Mouse (Mus musculus) left cerebral cortex, adult 8-10 months (tissue): ENCODE data around the gene Slc6a8. TPM values are rescaled to one million over a fixed set of nuclear protein-coding genes. Genes with fewer than 3 reads are reported as not detected.

ENCODE experiments used
- DNase-seq, 2 experiments: peaks; one replicate each; pipeline ENCODE4 v3.0.0; 2022; ENCODE audit warnings: low spot score in 2 of 2
- total RNA-seq, 4 experiments: library from RNA; stranded (reverse); gene quantifications; 2 replicates each; pipeline ENCODE4 v1.2.4; 2022

Gene Slc6a8
- 100 to 1,000 TPM; 103 to 124 (median 111) TPM for total RNA-seq

DNA sequence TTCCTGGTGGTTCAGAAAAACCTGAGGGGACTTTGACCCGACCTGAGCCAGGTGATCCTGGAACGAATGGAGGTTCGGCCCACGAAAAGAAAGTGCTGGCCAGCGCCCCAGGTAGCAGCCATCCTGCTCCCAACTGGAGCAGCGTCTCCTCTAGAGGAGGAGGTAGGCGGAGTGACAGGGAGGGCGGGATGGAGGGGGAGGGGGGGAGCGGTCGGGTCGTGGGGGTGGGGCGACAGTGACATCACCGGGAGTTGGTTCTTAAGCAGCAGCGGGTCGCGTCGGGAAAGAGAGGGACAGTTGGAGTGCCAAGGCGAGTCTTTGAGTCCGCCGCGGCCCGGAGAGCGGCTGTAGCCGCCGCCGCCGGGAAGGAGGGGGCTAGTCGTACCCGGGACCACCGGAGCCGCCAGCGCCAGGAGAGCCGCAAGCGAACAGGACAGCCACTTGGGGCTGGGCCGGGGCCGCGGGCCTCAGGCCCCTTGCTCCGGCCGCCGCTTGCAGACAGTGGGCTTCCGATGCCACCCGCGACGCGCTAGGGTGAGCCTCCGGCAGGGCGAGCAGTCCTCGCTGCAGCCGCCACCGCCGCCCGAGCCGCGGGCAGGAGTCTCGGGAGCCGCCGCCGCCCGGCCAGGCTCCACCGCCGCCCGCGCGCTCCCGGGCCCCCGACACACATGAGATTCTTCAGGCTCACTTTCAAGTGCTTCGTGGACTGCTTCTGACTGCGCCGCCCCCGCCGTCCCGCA is at the start of gene Slc6a8:
Gene Slc6a8, plus strand, starts transcription at position 272 of the 740 bp plus-strand sequence.
- no peak for DNase-seq

- no peak for DNase-seq
Observed at GRCm38 (mm10) chrX:73626981-73627380, 46.0 kb upstream of the Slc6a8 start.

DNA sequence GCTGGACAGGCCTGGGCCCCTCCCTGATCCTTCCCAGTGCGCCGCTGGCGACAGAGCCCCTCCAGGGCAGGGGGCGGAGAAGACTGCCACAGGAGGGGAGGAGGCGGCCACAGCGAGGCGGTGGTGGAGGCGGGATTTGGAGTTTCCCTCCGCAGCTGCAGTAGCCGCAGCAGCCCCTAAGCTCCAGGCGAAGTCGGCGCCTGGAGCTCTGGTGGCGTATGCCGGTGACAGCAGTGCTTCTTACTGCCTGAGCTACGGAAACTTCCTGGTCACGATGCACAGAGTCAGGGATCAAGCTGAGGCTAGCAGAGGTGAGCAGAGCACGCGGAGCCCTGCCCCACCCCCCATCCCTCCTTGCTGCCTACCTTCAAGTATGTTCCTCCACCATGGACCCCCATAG is 37.5 kb upstream of the Slc6a8 start:
- DNase-seq: no peak

DNA sequence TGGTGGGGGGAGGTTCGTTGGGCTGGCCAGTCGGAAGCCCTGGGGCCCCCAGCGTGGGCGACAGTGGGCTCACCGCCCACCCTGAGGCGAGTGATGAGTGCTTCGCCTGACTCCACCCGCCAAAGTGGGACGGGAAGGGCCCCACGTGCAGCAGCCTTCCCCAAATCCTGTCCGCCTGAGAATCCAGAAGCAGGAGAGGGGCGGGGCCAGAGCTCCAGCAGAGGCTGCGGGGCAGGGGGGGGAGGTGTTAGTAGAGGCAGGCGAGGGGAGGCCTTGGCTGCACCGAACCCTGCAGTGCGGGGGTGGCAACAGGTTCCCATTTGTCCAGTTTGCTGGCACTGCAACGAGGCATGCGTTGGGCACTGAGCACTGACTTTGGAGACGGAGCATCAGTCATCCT is 35.5 kb upstream of the Slc6a8 start:
- DNase-seq: no peak

DNA sequence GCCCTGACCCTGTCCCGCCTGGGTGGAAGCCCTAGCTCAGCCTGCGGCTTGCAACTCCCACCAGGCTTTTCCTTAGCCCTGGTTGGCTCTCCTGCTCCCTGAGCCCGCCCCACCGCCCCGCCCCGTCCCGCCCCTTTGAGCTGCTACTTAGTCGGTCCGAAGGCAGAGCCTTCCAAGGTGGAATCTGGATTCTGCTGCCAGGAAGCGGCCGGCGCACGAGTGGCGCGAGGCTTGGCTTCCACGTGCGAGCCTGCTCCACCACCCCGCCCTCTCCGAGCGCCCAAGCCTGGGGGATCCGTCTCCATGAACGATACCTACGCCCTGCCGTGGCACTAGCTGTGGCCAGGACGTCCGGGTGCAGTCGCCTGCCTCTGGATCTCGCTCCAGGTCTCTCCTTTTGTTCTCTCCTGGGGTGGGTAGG is 33.7 kb upstream of the Slc6a8 start, which contains the start of gene Dusp9:
Gene Dusp9, plus strand, starts transcription at position 165 of the 421 bp plus-strand sequence.
- DNase-seq: no peak

DNA sequence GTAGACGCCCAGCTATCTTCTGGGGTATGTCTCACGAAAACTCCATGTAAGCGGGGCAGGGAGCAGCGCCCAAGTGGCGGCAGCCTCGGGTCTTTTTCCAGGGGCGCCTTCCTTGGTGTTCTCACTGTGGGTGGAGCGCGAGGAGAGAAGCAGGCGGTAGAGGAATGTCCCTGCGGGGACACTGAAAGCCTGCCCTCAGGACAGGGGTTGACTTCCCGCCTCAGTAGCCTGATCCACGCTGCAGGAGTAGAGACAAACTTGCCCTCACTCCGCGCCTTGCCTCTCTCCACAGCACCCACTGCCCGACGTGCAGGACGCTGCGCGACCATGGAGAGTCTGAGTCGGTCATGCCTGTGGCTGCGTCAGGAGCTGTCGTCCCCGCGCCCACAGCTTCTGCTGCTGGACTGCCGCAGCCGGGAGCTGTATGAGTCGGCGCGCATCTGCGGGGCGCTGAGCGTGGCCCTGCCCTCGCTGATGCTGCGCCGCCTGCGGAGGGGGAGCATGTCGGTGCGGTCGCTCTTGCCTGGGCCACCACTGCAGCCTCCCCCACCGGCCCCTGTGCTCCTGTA is 33.0 kb upstream of the Slc6a8 start:
- DNase-seq: no peak

- DNase-seq: no peak
Observed at GRCm38 (mm10) chrX:73645121-73645520, 27.8 kb upstream of the Slc6a8 start.

- DNase-seq: no peak
Observed at GRCm38 (mm10) chrX:73650869-73651268, 22.1 kb upstream of the Slc6a8 start.

- DNase-seq: no peak
Observed at GRCm38 (mm10) chrX:73653392-73653791, 19.6 kb upstream of the Slc6a8 start.

GRCm38 (mm10) chrX:73654177-73654576 is 18.8 kb upstream of the Slc6a8 start:
- peak in 1 of 2 experiments; percentile 50 for DNase-seq

DNA sequence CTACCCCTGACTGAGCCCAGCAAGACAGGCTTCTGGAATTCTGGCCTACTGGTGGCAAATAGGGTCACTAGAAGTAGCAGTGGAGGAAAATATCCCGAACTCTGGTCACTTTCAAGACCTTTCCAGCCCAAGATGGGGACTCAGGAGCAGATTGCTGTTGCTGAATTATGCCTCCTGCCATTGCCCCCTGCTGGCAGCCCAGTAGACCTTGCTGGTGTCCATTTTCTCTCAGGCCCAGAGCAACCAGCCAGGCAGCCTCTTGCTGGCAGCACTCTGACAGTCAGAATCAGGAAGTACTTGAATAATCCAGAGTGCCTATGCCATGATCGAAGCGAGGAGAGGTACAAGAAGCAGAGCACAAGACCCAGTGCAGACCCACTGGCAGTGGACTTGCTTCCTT is 17.4 kb upstream of the Slc6a8 start:
- DNase-seq: no peak

DNA sequence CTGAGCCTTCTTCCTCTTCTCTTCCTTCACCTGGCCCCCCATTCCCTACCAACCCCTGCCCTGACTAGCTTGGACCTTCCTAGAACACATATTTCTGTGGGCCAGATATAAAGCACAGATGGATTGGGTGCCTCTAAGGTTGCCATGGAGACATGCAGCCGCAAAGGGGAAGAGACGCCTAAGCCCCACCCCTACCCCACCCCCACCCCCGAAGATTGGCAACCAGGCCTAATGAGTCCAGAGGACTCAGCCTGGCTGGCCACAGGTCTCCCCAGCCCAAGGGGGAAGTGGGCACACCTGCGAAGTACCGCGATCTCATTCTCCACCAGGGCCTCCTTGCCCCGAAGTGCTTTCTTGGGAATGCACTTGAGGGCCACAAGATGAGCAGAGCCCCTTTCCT is 14.6 kb upstream of the Slc6a8 start:
- no peak for DNase-seq

DNA sequence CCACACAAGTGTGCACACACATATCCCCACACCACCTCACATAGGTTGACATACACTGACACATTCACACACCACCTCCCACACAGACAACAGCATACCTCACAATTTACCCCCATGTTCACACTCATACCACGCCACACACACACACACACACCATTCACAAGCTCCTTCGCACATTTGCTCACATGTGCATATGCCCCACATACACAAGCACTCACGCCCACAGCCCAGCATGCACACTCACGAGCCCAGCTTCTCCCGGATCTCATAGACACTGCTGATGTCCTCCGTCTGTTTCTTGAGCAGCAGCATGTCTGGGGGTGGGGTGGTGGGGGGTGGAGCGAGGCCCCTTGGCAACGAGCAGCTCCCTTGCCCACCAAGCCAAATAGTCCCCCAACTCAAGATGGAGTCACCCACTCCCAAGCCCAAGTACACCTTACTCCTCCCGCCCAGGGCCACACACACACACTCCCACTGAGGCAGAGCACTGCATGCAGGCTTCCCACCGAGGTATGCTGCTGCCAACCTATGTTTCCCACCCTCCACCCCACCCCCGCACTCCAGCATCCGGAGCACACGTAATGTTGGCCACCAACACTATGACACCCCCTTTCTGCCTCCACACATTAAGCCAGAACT is 13.9 kb upstream of the Slc6a8 start:
- peak in 1 of 2 experiments; percentile 75 for DNase-seq

GRCm38 (mm10) chrX:73659575-73660283 is 13.2 kb upstream of the Slc6a8 start, which contains the start of gene Pnck:
Pnck (minus strand) TSS chrX:73660117.
- DNase-seq: no peak

- DNase-seq: no peak
Observed at GRCm38 (mm10) chrX:73660284-73660665, 12.7 kb upstream of the Slc6a8 start.

DNA sequence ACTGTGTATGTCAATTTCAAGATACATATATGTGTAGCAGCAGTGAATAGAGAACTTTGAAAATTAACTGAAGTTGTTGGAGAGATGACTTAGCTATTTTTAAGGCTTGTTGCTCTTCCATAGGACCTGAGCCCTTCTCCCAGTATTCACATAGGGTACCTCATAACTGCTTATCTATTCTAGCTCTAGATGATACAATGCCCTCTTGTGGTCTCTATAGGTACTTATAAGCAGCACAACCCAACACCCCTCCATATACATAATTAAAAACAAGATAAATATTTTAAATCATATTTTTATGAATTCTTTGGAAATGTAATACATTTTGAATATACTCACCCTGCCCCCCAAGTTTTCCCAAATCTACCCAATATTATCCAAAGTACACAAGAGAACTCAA is 9.8 kb upstream of the Slc6a8 start:
- no peak for DNase-seq

DNA sequence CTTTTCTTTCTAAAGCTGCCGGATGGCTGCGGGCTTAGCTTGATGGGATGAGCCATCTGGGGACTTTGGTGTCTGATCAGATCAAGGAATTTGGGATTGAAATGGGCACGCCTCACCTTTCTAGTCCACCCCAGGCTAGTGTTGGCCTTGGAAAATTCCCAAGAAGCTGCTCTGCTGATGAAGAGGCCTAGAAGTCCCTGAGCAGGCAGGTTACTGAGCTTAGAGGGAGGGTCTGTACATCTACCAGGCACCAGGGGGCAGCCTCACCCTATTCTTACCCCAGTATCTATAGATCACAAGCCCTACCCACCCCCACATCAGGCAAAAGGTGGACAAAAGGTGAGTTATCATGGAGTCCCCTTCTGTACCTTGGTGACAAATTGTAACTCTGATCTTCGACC is 919 bp upstream of the Slc6a8 start:
- DNase-seq: no peak

DNA sequence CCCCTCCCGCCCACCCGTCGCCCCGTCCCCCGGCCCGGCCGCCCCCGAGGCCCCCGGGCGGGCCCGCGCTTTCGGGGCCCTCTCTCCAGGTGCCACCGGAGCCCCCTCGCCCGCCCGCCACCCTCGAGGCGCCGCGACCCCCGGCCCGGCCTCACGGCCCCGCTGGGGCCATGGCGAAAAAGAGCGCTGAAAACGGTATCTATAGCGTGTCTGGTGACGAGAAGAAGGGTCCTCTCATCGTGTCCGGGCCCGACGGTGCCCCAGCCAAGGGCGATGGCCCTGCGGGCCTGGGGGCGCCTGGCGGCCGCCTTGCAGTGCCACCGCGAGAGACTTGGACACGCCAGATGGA is 643 bp downstream of the Slc6a8 start:
- no peak for DNase-seq

- peak in 1 of 2 experiments; percentile 52 for DNase-seq
Observed at GRCm38 (mm10) chrX:73673968-73674661, 1.2 kb downstream of the Slc6a8 start.

GRCm38 (mm10) chrX:73675231-73675630 is 2.3 kb downstream of the Slc6a8 start:
- DNase-seq: no peak

DNA sequence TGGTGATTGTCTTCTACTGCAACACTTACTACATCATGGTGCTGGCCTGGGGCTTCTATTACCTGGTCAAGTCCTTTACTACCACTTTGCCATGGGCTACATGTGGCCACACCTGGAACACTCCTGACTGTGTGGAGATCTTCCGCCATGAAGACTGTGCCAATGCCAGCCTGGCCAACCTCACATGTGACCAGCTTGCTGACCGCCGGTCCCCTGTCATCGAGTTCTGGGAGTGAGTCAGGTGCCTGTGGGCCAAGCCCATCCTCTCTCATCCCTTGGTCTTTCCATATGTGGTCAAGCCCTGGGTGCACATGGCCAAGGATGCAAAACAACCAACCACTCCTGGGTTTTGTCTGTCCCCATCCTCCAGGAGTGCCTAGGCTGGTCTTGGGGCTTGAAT is 3.7 kb downstream of the Slc6a8 start:
- no peak for DNase-seq
